Mouse (Mus musculus) E14TG2a.4 (cell line): ENCODE results near the gene Skint9.
"Not testable (repeated sequence)": the region's sequence is repeated elsewhere in the genome, so short reads cannot be mapped to it uniquely, and the experiment has no call there.

Experiments
- H3K27me3 ChIP-seq: 2 replicates; pipeline ENCODE4 v1.6.1; 2014; ENCODE audit warnings: low read length, control low read depth; ENCODE audit not compliant: insufficient read depth
- H3K36me3 ChIP-seq: 2 replicates; pipeline ENCODE4 v1.6.1; 2014; ENCODE audit warnings: low read length, control low read depth; ENCODE audit not compliant: insufficient read depth
- H3K4me1 ChIP-seq: replicated peaks from 2 replicates; pipeline ENCODE4 v1.6.1; 2014; ENCODE audit warnings: low read depth, low read length, control low read depth
- H3K4me3 ChIP-seq: replicated peaks from 2 replicates; pipeline ENCODE4 v1.5.1; 2014; ENCODE audit warnings: mild to moderate bottlenecking, low read length
- H3K9me3 ChIP-seq: 2 replicates; pipeline ENCODE4 v1.6.1; 2014; ENCODE audit warnings: low read length, control low read depth
- CTCF ChIP-seq: conservative IDR thresholded peaks from 2 replicates; pipeline ENCODE4 v1.5.1; 2014; ENCODE audit warnings: low read length
- NANOG ChIP-seq: IDR thresholded peaks from 2 replicates; pipeline ENCODE4 v1.6.1; 2014; ENCODE audit warnings: borderline replicate concordance, low read length, mixed read lengths
- POU5F1 ChIP-seq: IDR thresholded peaks from 2 replicates; pipeline ENCODE4 v1.6.1; 2014; ENCODE audit warnings: low read length, borderline replicate concordance

Gene Skint9

DNA sequence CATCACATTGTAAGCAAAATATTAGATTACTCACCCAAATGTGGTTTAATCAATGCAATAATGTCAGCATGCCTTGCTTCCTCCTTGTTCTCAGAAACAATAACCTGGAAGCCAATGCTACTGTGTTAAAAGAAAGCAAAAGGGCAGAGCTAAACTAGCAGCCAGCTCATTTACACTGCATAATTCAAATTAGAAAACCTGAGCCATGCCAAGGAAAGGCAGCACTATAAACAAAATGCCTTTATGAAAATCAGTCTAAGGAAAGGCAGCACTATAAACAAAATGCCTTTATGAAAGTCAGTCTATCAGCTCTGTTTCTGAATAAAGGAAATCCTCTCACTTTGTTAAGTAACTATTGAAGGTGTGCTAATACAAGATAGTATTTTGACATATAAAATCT lies at the start of gene Skint9:
Gene Skint9, minus strand, starts transcription at position 101 of the 400 bp plus-strand sequence.
- no peak within 1 kb of the TSS for H3K4me3 ChIP-seq
- no peaks in the 10 kb centered on the region for H3K4me1 ChIP-seq
- no peaks in the 10 kb centered on the region for H3K36me3 ChIP-seq
- H3K27me3 ChIP-seq = no peaks in the 10 kb centered on the region
- TF ChIP-seq NANOG = no peak
- TF ChIP-seq POU5F1 = no peak
- TF ChIP-seq CTCF = no peak
- no peaks in the 10 kb centered on the region for H3K9me3 ChIP-seq

DNA sequence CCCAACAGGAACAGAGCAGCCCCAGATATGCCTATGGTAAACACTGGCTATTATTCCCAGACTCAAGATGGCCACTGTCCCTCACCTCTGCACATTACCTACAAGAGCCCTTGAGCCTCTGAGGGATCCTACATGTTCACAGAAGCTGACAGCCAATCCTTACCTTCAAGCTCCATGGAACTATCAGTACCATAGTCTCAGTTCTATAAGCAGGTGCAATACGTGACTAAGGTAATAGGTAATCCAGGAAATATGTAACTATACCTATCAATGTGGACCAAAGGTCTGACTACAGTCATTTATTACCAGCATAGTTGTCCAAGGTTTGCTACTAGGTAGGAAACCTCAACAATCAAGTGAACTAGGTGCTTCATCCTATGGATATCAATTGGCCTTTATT lies 1.1 kb downstream of the Skint9 start:
- TF ChIP-seq POU5F1 = no peak
- no peak for TF ChIP-seq CTCF
- no peak for TF ChIP-seq NANOG
- Histone ChIP-seq H3K27me3 (no peaks in the 10 kb centered on the region), H3K36me3 (no peaks in the 10 kb centered on the region), H3K4me1 (no peaks in the 10 kb centered on the region), H3K4me3 (no peak overlapping the region), H3K9me3 (no peaks in the 10 kb centered on the region)

DNA sequence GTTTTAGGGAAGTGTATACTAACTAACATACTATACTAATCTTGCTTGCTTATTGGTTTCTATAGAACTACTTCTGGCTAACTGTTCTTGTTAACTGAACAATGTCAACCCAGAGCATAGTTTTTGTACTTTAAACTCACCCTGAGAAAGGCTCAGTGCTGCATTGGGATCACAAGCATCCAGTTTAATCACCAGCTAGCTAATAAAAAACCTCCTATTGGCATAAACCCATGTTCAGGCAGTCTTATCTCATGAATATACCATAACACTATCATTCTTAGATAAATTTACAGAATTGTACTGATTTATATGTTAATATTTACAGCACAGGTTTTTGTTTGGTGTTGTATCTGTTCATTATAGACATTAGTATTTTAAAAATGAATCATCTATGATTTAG lies 1.6 kb downstream of the Skint9 start:
- Histone ChIP-seq H3K27me3 (no peaks in the 10 kb centered on the region), H3K4me1 (no peaks in the 10 kb centered on the region), H3K9me3 (no peaks in the 10 kb centered on the region), H3K4me3 (no peak overlapping the region), H3K36me3 (no peaks in the 10 kb centered on the region)
- TF ChIP-seq NANOG = no peak
- TF ChIP-seq CTCF = no peak

DNA sequence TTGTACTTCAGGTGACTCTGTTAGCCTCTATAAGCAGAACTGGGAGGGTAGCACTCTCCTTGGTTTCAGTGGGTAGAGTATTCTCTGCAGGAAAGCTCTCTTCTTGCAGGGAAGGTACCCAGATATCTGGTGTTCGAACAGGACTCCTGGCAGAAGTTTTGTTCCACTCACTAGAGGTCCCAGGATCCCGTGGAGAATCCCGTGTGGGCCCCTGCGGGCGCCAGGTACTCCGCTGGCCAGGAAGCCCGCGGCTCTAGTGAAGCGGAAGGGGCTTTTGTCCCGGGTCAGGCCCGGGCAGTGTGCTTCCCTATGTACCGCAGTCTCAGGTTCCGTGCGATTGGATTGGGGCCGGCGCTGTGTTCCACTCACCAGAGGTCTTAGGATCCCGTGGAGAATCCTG lies 84.7 kb downstream of the Skint9 start:
- not testable (repeated sequence) for H3K9me3 ChIP-seq

More for the DNA sequence above, 84.7 kb downstream of the Skint9 start:
- not testable (repeated sequence) for H3K36me3 ChIP-seq, H3K27me3 ChIP-seq, H3K4me3 ChIP-seq, H3K4me1 ChIP-seq
